Mouse (Mus musculus) frontal cortex, postnatal 36 days (tissue): ENCODE measurements at regions not wholly inside any gene's neighbourhood (a gene's known extent, or its start where the extent isn't known, plus 50 kb on each side); places are given as distances from the start of the nearest gene placed in this dataset.
"Not testable (repeated sequence)": the region's sequence is repeated elsewhere in the genome, so short reads cannot be mapped to it uniquely, and the experiment has no call there.

Experiments
- DNase-seq, 2 experiments: peaks; one replicate each; pipeline ENCODE4 v3.0.0; 2022; ENCODE audit warnings: low spot score in 2 of 2

DNA sequence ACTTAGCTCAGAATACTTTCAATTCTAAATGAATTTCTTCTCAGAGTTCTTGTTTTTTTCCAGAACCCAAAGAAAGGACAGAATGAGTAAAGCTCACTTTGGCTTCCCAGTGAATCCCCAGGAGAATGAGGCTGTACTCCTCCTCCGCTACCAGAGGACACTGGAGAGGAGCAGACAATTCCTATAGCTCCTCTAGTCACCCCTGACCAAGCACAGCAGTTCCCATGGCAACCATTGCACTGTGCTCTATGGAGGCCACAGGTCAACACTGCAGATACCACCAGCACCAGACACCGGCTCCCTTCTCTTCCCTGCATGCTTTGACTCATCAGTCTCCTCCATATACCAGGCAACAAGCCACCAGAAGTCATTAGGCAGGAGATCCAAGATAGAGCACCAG is 447.6 kb upstream of the Arid1b start:
- no peak for DNase-seq

DNA sequence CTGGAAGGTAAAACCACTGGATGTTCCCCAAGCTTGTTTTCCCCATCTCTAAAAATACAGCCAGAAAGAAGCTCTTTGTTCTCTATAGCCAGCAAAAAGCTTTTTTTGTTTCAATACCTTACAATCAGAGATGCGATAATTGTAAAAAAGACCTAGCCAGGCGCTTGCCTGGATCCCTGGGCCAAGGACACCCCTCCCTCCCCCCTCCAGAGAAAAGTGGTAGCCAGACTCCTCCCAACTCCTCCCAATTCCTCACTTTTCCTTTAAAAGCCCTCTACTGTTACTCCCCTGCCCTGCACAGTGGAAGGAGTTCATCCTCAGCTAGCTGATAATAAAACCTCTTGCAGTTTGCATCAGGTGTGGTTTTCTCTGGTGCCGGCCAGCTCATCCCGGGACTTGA is 441.1 kb upstream of the Arid1b start:
- DNase-seq, result not testable (repeated sequence)

DNA sequence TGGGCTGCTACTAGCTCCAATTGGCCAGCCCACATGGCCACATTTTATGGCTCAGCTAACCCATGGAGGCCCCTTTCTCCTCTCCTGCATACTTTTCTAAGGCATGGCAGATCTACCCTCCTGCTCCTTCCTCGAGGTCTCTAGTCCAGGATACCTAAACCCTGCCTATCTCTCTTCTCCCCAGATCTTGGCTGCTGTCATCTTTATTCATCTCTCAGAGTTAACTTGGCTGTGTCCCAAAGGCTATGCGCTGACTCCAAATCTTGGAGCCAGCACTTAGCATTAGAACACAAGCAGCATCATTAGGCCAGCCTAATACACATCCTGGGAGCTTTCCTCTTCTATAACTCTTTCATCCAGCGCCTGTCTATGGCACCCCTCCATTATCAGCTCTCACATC is 430.5 kb upstream of the Arid1b start:
- DNase-seq, result no peak

DNA sequence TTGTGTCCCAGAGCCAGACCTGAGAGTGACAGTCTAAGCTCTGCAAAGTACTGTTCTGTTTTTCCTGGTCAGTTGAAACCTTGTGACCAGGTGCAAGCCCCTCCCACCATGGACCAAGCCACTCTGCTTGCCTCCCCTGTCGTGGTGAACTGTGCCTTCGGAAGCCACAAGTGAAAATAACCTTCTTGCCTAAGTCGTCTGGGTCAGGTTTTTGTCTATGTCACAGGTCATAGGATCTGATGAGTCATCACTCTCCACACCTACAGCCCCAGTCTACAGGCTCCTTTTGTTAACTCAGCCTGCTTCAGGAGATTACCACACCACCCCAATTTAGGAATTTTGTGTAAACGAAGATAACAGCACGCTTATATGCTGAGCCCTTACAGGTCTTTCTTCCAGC is 417.2 kb upstream of the Arid1b start:
- no peak for DNase-seq

DNA sequence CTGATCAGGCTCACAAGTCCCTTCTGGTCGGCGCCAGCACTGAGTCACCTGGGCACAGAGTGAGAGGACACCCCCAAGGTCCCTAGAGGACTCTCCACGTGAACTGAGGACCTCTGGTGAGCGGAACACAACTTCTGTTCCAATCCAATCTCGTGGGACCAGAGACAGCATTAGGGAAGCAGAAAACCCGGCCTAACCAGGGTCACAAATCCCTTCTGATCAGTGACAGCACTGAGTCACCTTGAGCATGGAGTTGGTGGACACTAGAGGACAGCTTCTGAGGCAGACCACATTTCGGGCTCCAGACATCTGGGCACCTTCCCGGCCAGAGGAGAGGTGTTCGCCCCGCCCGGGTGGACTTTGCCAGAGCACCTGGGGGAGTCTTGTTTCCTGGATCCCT is 412.3 kb upstream of the Arid1b start:
- no peak for DNase-seq

DNA sequence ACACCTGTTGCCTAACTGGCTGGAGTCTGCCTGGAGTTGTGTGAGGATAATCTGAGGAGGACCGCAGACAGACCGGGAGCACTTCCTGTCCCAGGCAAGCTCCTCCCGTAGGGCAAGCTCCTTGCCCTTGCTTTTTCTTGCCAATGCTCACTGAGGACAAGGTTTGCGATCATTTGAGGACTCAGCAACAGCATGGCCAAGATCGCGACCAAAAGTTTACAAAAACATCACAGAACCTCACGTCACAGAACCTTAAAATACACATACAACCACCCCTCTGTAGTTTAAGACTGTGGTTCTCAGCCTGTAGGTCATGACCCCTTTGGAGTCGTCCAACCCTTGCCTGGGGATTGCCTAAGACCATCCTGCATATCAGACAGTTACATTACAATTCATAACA is 383.7 kb upstream of the Arid1b start:
- DNase-seq, result no peak

DNA sequence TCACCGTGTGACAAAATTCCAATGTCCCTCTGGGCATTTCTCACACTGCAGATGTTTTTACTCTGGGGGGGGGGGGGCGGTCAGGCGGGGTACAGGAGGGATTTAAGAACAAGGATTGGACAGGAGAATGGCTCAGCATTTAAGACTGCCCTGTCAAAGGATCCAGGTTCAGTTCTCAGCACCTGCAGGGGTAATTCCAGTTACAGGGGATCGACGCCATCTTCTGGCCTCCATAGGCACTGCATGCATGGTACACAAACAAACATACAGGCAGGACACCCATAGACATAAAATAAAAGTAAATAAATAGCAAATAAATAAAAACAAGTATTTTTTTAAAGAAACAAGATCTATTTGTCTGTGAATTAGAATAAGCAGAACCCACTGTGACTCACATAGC is 383.1 kb upstream of the Arid1b start:
- DNase-seq, result no peak

DNA sequence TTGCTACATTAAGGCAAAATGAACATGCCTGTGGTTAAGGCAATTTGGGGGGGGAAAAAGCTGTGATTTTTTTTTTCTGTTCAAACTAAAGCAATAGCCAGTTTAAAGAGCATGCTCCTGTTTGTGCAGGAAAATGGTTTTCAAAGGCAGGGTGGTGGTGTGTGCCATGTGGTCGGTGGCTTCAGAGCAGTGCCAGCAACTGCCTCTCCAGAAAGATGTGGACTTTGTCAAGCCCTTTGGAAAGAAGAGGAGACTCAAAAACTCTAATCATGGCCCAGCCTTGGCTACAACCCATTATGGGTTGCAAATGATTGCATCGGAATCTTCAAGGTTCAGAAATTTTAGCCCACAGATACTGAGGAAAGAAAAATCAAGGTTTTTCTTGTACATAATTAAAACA is 382.4 kb upstream of the Arid1b start:
- DNase-seq, result no peak

DNA sequence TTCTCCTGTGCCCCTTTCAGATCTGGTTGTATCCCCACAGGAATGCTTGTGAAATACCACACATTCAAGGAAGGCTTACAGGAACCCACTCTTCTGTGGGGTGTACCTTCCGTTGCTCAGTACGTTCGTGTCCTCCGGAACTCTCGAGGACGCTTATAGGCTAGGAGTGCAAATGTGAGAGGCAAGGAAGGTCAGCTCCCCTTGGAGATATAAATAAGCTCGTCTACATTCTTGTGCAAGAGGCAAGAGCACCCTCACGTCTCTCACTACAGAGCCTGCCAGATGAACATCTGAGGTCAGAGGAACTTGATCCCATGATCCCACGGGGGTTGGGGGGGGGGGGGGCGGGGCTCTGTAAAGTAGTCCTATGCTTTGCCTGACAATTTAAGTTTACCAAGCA is 382.0 kb upstream of the Arid1b start:
- DNase-seq, result no peak

DNA sequence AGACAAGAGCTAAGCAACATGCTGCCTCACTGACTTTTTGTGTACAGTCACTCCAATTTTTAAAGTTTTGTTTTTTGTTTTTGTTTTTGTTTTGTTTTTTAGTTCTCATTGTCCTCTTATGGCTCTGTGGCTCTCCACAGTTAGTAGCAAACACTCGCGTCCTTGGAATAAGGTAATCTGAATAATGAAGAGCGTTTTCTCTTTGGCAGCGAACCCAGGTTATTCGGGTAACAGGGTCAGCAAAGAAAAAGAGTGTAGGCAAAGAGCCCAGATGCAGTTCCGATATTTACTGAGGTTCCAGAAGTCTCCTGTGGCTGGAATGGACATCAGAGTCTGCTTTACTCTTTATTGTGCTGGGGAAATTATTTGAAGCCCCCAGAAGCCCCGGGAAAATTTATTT is 381.4 kb upstream of the Arid1b start:
- peak in 1 of 2 experiments; percentile 32 for DNase-seq

DNA sequence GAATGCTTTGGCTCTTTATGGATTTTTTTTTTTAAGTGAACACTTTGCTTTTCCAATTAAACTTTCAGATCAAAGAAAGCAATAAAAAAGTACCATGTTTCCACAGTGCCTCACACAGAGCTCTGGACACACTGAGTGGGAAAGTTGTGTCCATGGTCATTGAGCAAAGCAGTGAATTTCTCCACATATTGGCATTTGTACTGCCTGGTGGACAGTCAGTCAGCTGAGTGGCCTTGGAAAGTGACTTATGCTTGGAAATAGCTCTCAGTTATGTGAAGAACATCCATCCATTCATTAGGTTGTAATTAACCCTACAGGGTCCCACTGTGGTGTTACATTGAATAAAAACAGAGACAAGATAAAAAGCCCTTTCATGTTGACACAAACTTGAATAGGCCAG is 373.8 kb upstream of the Arid1b start:
- DNase-seq, result no peak

DNA sequence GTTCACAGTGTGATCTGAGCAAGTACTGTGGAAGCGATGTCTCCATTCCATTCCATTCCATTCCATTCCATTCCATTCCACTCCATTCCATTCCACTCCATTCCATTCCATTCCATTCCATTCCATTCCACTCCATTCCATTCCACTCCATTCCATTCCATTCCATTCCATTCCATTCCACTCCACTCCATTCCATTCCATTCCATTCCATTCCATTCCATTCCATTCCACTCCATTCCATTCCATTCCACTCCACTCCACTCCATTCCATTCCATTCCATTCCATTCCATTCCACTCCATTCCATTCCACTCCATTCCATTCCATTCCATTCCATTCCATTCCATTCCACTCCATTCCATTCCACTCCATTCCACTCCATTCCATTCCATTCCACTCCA is 368.0 kb upstream of the Arid1b start:
- not testable (repeated sequence) for DNase-seq

DNA sequence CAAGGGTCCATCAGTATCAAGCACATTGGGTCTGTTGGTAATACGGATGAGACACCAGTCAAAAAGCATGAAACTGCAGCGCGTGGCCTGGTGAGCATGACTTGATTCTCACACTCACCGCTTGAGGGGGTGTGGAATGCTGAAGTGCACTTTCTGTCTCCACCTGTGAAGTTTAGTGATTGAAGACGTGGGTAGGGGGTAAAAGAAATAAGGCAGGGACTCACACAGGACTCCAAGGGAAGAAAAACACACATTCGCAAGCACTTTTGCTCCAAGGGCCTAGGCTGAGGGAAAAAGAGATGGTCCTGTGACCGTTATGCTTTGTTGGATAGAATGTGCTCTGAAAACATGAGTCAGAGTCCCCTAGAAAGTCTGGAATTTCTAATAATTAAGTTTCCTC is 366.6 kb upstream of the Arid1b start:
- no peak for DNase-seq

DNA sequence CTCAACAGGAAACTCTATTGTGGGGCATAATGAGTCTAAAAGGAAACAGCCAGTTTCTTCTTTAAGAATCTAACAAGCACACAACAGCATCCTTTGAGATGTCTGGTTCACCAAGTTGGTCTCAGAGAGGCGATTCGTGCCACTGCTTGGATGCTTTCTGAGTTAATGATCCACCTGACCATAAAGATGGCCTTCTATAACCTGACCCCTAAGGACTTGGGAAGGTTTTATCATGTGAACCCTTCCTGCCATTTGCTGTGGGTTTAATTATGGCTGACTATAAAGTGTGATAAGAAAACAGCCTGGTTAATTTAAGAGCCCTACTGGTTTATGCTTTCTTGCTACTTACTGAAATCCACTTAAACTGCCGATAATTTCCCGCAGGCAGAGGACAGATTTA is 363.0 kb upstream of the Arid1b start:
- no peak for DNase-seq

DNA sequence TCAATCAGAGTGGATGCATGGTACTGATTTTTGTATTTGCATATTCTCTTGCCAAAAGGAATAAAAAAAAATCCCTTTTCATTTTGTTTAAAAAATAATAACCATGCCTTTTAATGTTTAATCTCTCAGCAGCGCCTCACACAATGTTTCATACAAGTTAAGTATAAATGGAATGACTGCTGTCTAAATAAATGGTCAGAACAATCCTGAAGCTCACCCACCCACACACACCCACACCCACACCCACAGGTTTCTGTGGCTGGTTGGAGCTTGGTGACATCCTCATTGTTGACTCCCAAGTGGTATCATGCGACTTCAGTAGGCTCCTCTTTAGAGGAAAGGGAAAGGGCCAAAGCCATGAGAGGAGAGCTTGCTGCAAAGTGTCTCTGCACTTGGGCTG is 361.6 kb upstream of the Arid1b start:
- no peak for DNase-seq

DNA sequence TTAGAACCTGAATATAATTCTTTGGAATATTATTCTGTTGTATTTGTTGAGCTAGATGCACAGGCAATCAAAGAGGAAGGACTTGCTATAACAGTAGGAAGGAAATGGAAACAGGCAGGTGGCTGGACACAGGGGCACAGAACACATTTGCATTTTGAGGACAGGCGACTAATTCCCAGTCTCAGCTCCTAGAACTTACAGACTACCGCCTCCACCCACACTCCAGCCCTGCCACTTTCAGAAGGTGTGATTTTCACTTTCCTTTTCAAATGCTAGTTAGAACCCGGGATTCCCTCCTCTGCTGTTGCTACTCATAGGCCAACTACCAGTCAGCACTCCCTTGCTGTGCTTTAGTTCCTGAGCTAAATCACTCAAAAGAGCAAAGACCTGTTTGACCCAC is 360.4 kb upstream of the Arid1b start:
- DNase-seq, result peak; percentile 41 to 69

DNA sequence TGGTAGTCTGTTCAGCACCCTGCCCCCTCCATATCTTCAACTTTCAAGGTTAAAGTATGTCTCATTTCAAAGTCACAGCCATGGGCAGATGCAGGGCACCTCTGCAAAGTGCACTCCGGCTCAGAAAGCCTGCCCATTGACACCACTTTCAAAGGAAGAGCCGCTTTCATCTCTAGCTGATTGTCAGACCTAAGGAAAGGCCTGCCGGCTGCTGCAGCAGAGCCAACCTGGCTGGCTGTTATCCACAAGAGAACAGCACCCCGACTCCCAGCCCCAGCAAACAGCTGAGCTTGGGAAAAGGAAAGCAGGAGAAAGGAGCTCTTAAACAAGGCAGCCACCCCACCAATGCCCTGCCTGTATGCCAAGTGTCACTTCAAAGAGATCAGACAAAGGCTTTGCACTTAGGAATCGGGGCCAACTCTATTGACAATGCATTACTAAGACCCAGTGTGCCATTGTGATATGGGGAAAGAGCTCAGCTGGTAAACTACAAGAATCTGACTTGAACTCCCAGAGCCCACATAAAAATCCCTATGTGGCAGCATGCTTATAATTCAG is 357.3 kb upstream of the Arid1b start:
- peak in 1 of 2 experiments; percentile 9 for DNase-seq

DNA sequence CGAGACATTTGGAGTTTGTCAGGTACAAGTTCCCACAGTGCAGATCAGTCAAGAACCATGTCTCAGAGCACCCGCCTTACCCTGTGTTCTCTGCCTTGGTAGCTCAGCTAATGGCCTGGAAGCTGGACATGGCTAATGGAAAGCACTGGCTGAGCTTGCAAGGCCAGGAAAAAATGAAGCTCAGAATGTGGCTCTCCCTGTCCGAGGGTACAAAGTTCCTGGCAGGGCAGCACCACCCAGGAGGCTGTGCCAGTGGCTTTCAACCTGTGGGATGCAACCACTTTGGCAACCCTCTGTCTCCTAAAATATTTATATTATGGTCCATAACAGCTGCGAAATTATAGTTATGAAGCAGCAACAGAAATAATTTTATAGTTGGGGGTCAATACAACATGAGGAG is 354.6 kb upstream of the Arid1b start:
- DNase-seq, result no peak

DNA sequence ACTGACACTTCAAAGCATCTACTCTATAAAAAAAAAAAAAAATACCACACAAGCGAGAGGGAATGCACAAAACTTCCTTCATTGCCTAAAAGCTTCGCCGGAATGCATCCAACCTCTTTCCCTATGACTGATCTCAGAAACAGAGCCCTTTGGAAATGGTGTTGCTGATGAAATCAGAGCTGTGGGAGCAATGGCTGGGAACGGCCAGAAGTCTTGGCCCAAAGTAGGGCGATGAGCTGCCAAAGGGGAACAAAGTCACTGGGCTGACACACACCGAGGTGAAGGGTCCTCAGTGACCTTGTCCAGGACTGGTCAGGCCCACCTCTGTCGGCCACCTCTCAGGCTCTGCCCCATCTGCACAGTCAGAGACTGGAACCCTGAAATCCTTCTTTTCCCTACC is 353.6 kb upstream of the Arid1b start:
- DNase-seq, result no peak

DNA sequence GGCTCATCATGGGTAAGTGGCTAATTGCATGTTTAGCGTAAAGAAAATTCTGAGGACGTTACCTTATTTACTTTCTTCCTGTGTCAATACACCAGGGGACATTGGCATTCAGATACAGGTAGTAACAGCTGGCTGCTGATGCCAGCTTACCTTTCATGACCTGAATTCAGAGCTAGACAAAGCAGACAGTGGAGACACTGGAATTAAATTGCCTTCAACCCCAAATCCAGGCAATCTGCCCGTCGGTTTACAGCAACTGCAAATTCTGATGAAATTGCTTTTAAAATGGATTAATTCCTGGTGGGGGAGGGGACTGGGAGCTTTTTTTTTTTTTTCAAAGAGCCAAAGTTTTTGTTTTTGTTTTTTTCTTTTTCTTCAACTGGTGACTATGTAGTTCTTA is 353.0 kb upstream of the Arid1b start:
- no peak for DNase-seq

DNA sequence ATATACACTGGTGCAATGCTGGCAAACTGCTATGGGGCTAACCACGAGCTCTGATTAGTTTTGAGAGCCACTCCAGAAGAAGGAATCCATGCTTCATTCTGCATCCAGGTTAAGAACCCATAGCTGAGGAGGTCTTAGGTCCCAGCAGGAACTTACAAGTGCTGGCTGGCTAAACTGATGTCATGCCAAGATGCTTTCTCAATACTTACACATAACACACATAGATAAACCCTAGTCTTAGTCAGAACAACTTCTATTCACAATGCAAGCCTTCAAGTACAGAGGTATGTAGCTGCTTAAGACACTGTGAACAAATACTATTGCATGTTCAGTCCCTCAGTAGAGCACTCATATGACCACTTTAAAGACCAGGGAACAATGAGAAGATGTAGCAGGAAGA is 352.1 kb upstream of the Arid1b start:
- DNase-seq, result no peak

DNA sequence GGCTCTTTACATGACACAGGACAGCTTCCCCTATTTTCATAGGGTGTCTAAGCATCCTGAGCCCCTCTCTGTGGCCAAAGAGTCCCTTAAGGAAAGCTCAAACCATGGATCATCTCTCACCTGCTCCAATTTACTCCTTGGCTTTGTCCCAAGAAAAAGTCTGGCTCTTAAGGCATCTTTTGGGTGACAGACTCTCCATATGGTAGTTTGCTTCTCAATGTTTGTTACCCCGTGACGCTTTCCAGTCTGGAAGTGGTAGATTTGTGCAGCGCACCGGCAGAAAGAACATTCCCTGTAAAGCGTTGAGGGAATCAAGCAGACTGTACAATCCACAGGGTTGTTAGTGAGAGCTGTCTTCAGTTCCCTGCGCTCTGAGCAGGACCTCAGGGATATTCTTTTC is 350.8 kb upstream of the Arid1b start:
- no peak for DNase-seq

DNA sequence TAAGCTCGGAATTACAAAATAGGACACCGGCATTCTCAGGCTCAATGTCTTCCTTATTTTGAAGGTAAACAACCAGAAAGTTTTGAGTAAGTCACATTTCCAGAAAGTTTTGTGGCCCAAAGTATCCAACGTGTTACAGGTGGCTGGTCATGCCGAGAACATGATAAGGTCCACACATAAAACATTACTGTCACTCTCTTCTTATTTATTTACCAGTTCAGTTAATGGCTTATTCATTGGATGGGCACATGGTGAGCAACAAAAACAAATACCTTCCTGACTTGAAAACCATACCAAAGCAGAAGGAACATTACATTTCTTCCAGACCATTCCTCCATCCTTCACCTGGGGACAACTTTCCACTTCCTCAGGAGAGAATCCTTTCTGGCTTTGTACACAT is 345.5 kb upstream of the Arid1b start:
- no peak for DNase-seq

DNA sequence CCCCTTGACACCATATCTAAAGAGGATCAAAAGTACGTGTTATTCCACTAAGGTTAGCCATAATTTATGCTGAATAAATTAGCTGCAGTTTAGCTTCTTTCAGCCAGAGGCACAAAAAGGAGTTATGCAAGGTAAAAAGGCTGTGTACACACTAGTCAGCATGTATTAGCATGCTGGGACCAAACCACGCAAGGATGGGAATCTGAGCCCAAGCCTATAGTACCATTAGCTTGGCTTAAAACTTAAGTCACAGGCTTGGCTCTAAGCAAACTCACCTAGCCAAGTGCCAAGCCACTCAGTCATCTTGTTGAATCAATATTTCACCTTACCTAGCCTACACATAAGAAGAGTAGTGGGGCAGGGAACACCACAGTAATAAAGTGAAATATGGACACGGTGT is 339.9 kb upstream of the Arid1b start:
- DNase-seq, result no peak

DNA sequence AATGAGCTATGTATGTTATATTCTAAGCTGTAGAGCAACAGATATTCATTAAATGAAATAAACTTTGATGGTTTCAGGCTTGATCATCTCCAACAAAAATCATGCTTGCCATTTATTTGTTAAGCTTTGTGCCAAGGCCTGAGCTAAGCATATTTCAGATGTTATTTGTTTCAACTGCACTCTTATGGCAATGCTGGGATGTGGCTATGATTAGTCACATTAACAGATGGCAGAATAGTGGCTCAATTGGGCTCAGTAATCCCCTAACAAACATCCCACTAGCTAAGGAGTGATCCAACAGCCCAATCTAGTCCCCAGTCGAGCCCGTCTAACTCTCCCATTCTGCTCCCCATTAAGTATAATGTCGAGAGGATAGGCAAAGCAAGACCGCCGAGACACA is 332.1 kb upstream of the Arid1b start:
- no peak for DNase-seq
